Mouse (Mus musculus) limb, embryonic 14.5 days (tissue): Measurements from ENCODE around the gene Galk1. TPM values are rescaled to one million over a fixed set of nuclear protein-coding genes. Genes with fewer than 3 reads are reported as not detected.
"Not testable (repeated sequence)": the region's sequence is repeated elsewhere in the genome, so short reads cannot be mapped to it uniquely, and the experiment has no call there.

Experiments used
- ATAC-seq: fragments of 200-750 bp; cut with Nextera tagmentation; 2 replicates; pipeline ENCODE4 v1.8.0; 2017; ENCODE audit warnings: low read depth, moderate number of reproducible peaks, moderate TSS enrichment; ENCODE audit not compliant: low FRiP score
- DNase-seq: peaks from one replicate; pipeline ENCODE4 v3.0.0-alpha.2; 2015; ENCODE audit warnings: low spot score
- H3K27ac ChIP-seq: fragments of 300-500 bp; sonication (generic); replicated peaks from 2 replicates; pipeline ENCODE4 v1.5.1; 2014; ENCODE audit warnings: low read depth, mild to moderate bottlenecking, low read length, moderate library complexity, mixed read lengths
- H3K27me3 ChIP-seq: fragments of 300-500 bp; sonication (generic); 2 replicates; pipeline ENCODE4 v1.6.1; 2014; ENCODE audit warnings: low read length, mixed read lengths; ENCODE audit not compliant: control insufficient read depth, insufficient read depth
- H3K36me3 ChIP-seq: fragments of 300-500 bp; sonication (generic); 2 replicates; pipeline ENCODE4 v1.6.1; 2014; ENCODE audit warnings: mild to moderate bottlenecking, low read length, moderate library complexity, mixed read lengths; ENCODE audit not compliant: control insufficient read depth, insufficient read depth
- H3K4me1 ChIP-seq: fragments of 300-500 bp; sonication (generic); 2 replicates; pipeline ENCODE4 v1.6.1; 2014; ENCODE audit warnings: antibody characterized with exemption, low read length, mixed read lengths; ENCODE audit not compliant: control insufficient read depth, insufficient read depth
- H3K4me2 ChIP-seq: fragments of 300-500 bp; sonication (generic); replicated peaks from 2 replicates; pipeline ENCODE4 v1.6.1; 2014; ENCODE audit warnings: low read depth, mild to moderate bottlenecking, low read length, moderate library complexity; ENCODE audit not compliant: severe bottlenecking
- H3K4me3 ChIP-seq: fragments of 300-500 bp; sonication (generic); replicated peaks from 2 replicates; pipeline ENCODE4 v1.5.1; 2014; ENCODE audit warnings: low read length
- H3K9ac ChIP-seq: fragments of 300-500 bp; sonication (generic); 2 replicates; pipeline ENCODE4 v1.6.1; 2014; ENCODE audit warnings: mild to moderate bottlenecking, low read depth, low read length, moderate library complexity; ENCODE audit not compliant: severe bottlenecking
- H3K9me3 ChIP-seq: fragments of 300-500 bp; sonication (generic); 2 replicates; pipeline ENCODE4 v1.6.1; 2016; ENCODE audit warnings: low read length; ENCODE audit not compliant: control insufficient read depth
- POLR2A ChIP-seq: fragments of 200-500 bp; IDR thresholded peaks from 2 replicates; pipeline ENCODE4 v1.8.0; 2012; ENCODE audit warnings: inconsistent platforms, mild to moderate bottlenecking, moderate library complexity, borderline replicate concordance; ENCODE audit not compliant: insufficient read depth, insufficient read length; ENCODE audit errors: extremely low read depth
- WGBS: fragments of 180-500 bp; shearing (Covaris S2); extraction: QIAGEN DNeasy Blood & Tissue Kit; methylation state at CpG from one replicate; pipeline ENCODE4 v1.1.7; 2014; 5-methylcytosine and 5-hydroxymethylcytosine counted together
- polyA plus RNA-seq, 2 experiments: library from polyadenylated mRNA; depleted of rRNA in 1 of 2; stranded (reverse) in 1 of 2; unstranded in 1 of 2; fragments of >200 nt; fragmentation: Nextera tagmentation in 1 of 2; extraction: Ambion mirVana in 1 of 2; gene quantifications; 2 replicates each; pipeline versions ENCODE4 v1.2.1 to v1.2.3; 2012 to 2014

Gene Galk1
- polyA plus RNA-seq, 2 experiments, result 115 to 164 TPM

- peaks cover 29% of the 10 kb centered on the region for H3K36me3 ChIP-seq
- WGBS, result 89% methylated on average over 3 of the region's 3 CpGs
- no peak overlapping the region for H3K27ac ChIP-seq
- no peak for DNase-seq
- no peaks in the 10 kb centered on the region for H3K9me3 ChIP-seq
- no peak for ATAC-seq
- no peak overlapping the region for H3K9ac ChIP-seq
- no peaks in the 10 kb centered on the region for H3K27me3 ChIP-seq
- H3K4me1 ChIP-seq, result peaks cover 8% of the 10 kb centered on the region
- H3K4me2 ChIP-seq, result no peak overlapping the region
- TF ChIP-seq POLR2A, result no peak
- H3K4me3 ChIP-seq, result no peak overlapping the region
Measured at GRCm38 (mm10) chr11:116025056-116025845, 12.7 kb upstream of the Galk1 start.

GRCm38 (mm10) chr11:116024356-116024808 is 11.9 kb upstream of the Galk1 start:
- DNase-seq (peak; percentile 99), ATAC-seq (peak; percentile 94)
- H3K4me3 ChIP-seq, result peak overlapping the region; percentile 97
- 0 out of 2 replicates have a peak overlapping the region, but pooled peaks have one; percentile 37 for H3K4me2 ChIP-seq
- no peaks in the 10 kb centered on the region for H3K27me3 ChIP-seq
- H3K27ac ChIP-seq, result peak overlapping the region; percentile 98
- peaks cover 8% of the 10 kb centered on the region for H3K4me1 ChIP-seq
- 0% methylated on average over 37 of the region's 37 CpGs for WGBS
- peaks cover 29% of the 10 kb centered on the region for H3K36me3 ChIP-seq
- H3K9me3 ChIP-seq, result no peaks in the 10 kb centered on the region
- peak; percentile 100 for TF ChIP-seq POLR2A
- H3K9ac ChIP-seq, result peak overlapping the region; percentile 100

- DNase-seq, result peak; percentile 70
- peak overlapping the region; percentile 100 for H3K9ac ChIP-seq
- H3K4me1 ChIP-seq, result peaks cover 8% of the 10 kb centered on the region; the same call in 1 of the 2 replicates
- no peaks in the 10 kb centered on the region for H3K9me3 ChIP-seq
- TF ChIP-seq POLR2A, result no peak
- H3K4me2 ChIP-seq, result peak overlapping the region; percentile 37
- peak overlapping the region; percentile 97 for H3K4me3 ChIP-seq
- under 1% methylated on average over 51 of the region's 57 CpGs for WGBS
- peak; percentile 48 for ATAC-seq
- H3K36me3 ChIP-seq, result peaks cover 29% of the 10 kb centered on the region
- H3K27ac ChIP-seq, result peak overlapping the region; percentile 98
- no peaks in the 10 kb centered on the region for H3K27me3 ChIP-seq
Measured at GRCm38 (mm10) chr11:116023771-116024355, 11.3 kb upstream of the Galk1 start.

- not testable (repeated sequence) for H3K27me3 ChIP-seq, DNase-seq, ATAC-seq, H3K9me3 ChIP-seq, H3K4me1 ChIP-seq
- peak overlapping the region; percentile 97 for H3K4me3 ChIP-seq
- WGBS, result 5% methylated on average over 13 of the region's 18 CpGs
- H3K27ac ChIP-seq, result peak overlapping the region; percentile 98
- peak overlapping the region; percentile 63 for H3K4me2 ChIP-seq
- peaks cover 29% of the 10 kb centered on the region for H3K36me3 ChIP-seq
- H3K9ac ChIP-seq, result peak overlapping the region; percentile 100
Measured at GRCm38 (mm10) chr11:116023074-116023770, 10.7 kb upstream of the Galk1 start.

- peak overlapping the region; percentile 34 for H3K4me3 ChIP-seq
- peaks cover 29% of the 10 kb centered on the region for H3K36me3 ChIP-seq
- no peak for TF ChIP-seq POLR2A
- no peak overlapping the region for H3K27ac ChIP-seq
- H3K4me2 ChIP-seq, result peak overlapping the region; percentile 63
- WGBS, result 57% methylated on average over 4 of the region's 4 CpGs
- peaks cover 8% of the 10 kb centered on the region; the same call in 1 of the 2 replicates for H3K4me1 ChIP-seq
- peak overlapping the region; percentile 13; the same call in 1 of the 2 replicates for H3K9ac ChIP-seq
- H3K27me3 ChIP-seq, result no peaks in the 10 kb centered on the region
- ATAC-seq, result no peak
- DNase-seq, result no peak
- H3K9me3 ChIP-seq, result no peaks in the 10 kb centered on the region
Measured at GRCm38 (mm10) chr11:116022256-116022780, 9.8 kb upstream of the Galk1 start.
